Mouse (Mus musculus) embryonic fibroblast, embryonic 13.5 days (primary cell): ENCODE results near the gene Mup20.

Experiments used
- CTCF ChIP-seq: IDR thresholded peaks from 2 replicates; pipeline ENCODE4 v1.5.1; 2011; ENCODE audit warnings: mild to moderate bottlenecking, control low read depth, low read length, moderate library complexity, borderline replicate concordance; ENCODE audit not compliant: insufficient read depth
- POLR2A ChIP-seq: IDR thresholded peaks from 2 replicates; pipeline ENCODE4 v1.6.1; 2011; ENCODE audit warnings: low read depth, mild to moderate bottlenecking, control low read depth, low read length, moderate library complexity

GRCm38 (mm10) chr4:62087241-62087640 lies 33.3 kb upstream of the Mup20 start, which contains the start of gene Mup3:
- TF ChIP-seq POLR2A (no peak), CTCF (no peak)
